25 mouse cellular contexts compared by ENCODE assay signal in genomic region chr5:108643674-108644073, GRCm38 (mm10). TPM values are rescaled to one million over a fixed set of nuclear protein-coding genes. Genes with fewer than 3 reads are reported as not detected.
DNase-seq lines count a peak whose midpoint lies in the region; ATAC-seq and TF ChIP-seq lines count a peak whose summit lies in the region.
"Had no signal": no experiment of that assay in that cellular context is flagged by ENCODE, and none has a peak within 500 bp of the region (broad histone marks: within the 10 kb centered on the region; RNA-seq: fewer than 3 reads in every experiment).

No protein-coding gene starts in this region.

- H3K9me3 ChIP-seq in lung, postnatal 0 days (ENCODE audit: low read length) = no peaks in the 10 kb centered on the region
- no peaks in the 10 kb centered on the region for H3K9me3 ChIP-seq in MEL (replicated peaks; ENCODE audit: insufficient read depth, low read length)
- H3K9me3 ChIP-seq: embryonic facial prominence, embryonic 12.5 days; embryonic facial prominence, embryonic 15.5 days; heart, embryonic 10.5 days; heart, embryonic 13.5 days; hindbrain, embryonic 12.5 days; hindbrain, embryonic 15.5 days had no signal

- H3K4me1 ChIP-seq in lung, postnatal 0 days (ENCODE audit: insufficient read depth, low read depth, low read length) = no peaks in the 10 kb centered on the region
- no peaks in the 10 kb centered on the region for H3K4me1 ChIP-seq in MEL (ENCODE audit: control insufficient read depth in 1 of 2, insufficient read depth in 2 of 2, low read length in 2 of 2)
- H3K4me1 ChIP-seq: embryonic facial prominence, embryonic 12.5 days; embryonic facial prominence, embryonic 15.5 days; hindbrain, embryonic 12.5 days; hindbrain, embryonic 15.5 days had no signal

- H3K27ac ChIP-seq in lung, postnatal 0 days (ENCODE audit: low read length) = no peak overlapping the region
- no peak overlapping the region for H3K27ac ChIP-seq in MEL (ENCODE audit: control insufficient read depth, low read depth, low read length)
- H3K27ac ChIP-seq: embryonic facial prominence, embryonic 12.5 days; embryonic facial prominence, embryonic 15.5 days; gastrocnemius, adult 2 months; heart, embryonic 10.5 days; heart, embryonic 13.5 days; hindbrain, embryonic 12.5 days; hindbrain, embryonic 15.5 days had no signal

- ATAC-seq in lung, postnatal 0 days = peak; percentile 66
- ATAC-seq in inflammation-experienced regulatory T-cells, adult 6 months = no peak
- ATAC-seq: forebrain, embryonic 14.5 days; forebrain, postnatal 0 days; Patski had no signal

- TF ChIP-seq CTCF in lung, postnatal 0 days (IDR thresholded peaks at IDR 0.05) = no peak
- no peak for TF ChIP-seq CTCF in MEL (IDR thresholded peaks at IDR 0.05 in 2 of 3, conservative IDR thresholded peaks at IDR 0.05 in 1 of 3; ENCODE audit: control insufficient read depth in 1 of 3, insufficient read depth in 1 of 3, low read depth in 2 of 3, low read length in 3 of 3, poor library complexity in 1 of 3, severe bottlenecking in 1 of 3)

- no peaks in the 10 kb centered on the region for H3K27me3 ChIP-seq in lung, postnatal 0 days (replicated peaks; ENCODE audit: insufficient read depth, low read length)
- H3K27me3 ChIP-seq in MEL (ENCODE audit: control insufficient read depth in 1 of 2, insufficient read depth in 2 of 2, low read length in 2 of 2) = no peaks in the 10 kb centered on the region
- H3K27me3 ChIP-seq: embryonic facial prominence, embryonic 12.5 days; embryonic facial prominence, embryonic 15.5 days; heart, embryonic 13.5 days; hindbrain, embryonic 12.5 days; hindbrain, embryonic 15.5 days; Patski had no signal

- TF ChIP-seq RAD21 in MEL (IDR thresholded peaks at IDR 0.05; ENCODE audit: low read depth, low read length) = no peak

- peak; percentile 69 for TF ChIP-seq EP300 in lung, postnatal 0 days (IDR thresholded peaks at IDR 0.05)
- TF ChIP-seq EP300 in MEL (IDR thresholded peaks at IDR 0.05; ENCODE audit: low read depth in 1 of 2, low read length in 2 of 2) = no peak

- no peaks in the 10 kb centered on the region for H3K36me3 ChIP-seq in lung, postnatal 0 days (ENCODE audit: insufficient read depth, low read length)
- peaks cover 0 to 3% of the 10 kb centered on the region in 2 experiments; a peak in 1 of 4 replicates for H3K36me3 ChIP-seq in MEL (ENCODE audit: control insufficient read depth in 1 of 2, insufficient read depth in 2 of 2, low read length in 2 of 2)

- H3K9ac ChIP-seq in lung, postnatal 0 days (replicated peaks; ENCODE audit: low read depth) = no peak overlapping the region
- H3K9ac ChIP-seq in MEL (ENCODE audit: control insufficient read depth, low read depth, low read length, poor library complexity, severe bottlenecking) = no peak overlapping the region
- H3K9ac ChIP-seq: embryonic facial prominence, embryonic 12.5 days; embryonic facial prominence, embryonic 15.5 days; forebrain, postnatal 0 days; heart, embryonic 13.5 days; hindbrain, embryonic 12.5 days; hindbrain, embryonic 15.5 days had no signal

- H3K4me2 ChIP-seq in lung, postnatal 0 days (replicated peaks; ENCODE audit: low read depth, low read length) = no peak overlapping the region
- H3K4me2 ChIP-seq: embryonic facial prominence, embryonic 12.5 days; embryonic facial prominence, embryonic 15.5 days; heart, embryonic 13.5 days; hindbrain, embryonic 12.5 days; hindbrain, embryonic 15.5 days had no signal

- H3K4me3 ChIP-seq in lung, postnatal 0 days (ENCODE audit: low read depth, low read length) = no peak overlapping the region
- no peak overlapping the region for H3K4me3 ChIP-seq in MEL (ENCODE audit: control insufficient read depth in 1 of 2, insufficient read depth in 1 of 2, low read depth in 2 of 2, low read length in 2 of 2)
- H3K4me3 ChIP-seq: embryonic facial prominence, embryonic 12.5 days; embryonic facial prominence, embryonic 15.5 days; gastrocnemius, adult 2 months; heart, embryonic 10.5 days; heart, embryonic 13.5 days; hindbrain, embryonic 12.5 days; hindbrain, embryonic 15.5 days had no signal

- no peaks in the 10 kb centered on the region for H3K79me2 ChIP-seq in MEL (ENCODE audit: control insufficient read depth, insufficient read depth, low read length, poor library complexity)

- DNase-seq in heart, adult 11 months = peak; percentile 10
- no peak for DNase-seq in heart, postnatal 36 days
- DNase-seq in lung, postnatal 0 days (ENCODE audit: low spot score) = peak; percentile 60
- no peak for DNase-seq in lung, postnatal 4 days
- no peak for DNase-seq in MEL (ENCODE audit: low read depth, low spot score)
- peak; percentile 44 for DNase-seq in yolk sac, embryonic 10.5 days (ENCODE audit: low spot score)
- DNase-seq: adrenal gland, postnatal 10 days; adrenal gland, postnatal 36 days; cerebellum, adult 18-20 months; cerebellum, adult 9-10 months; cerebellum, postnatal 25 days; forebrain, postnatal 0 days; gastrocnemius, adult 2 months; gastrocnemius, postnatal 14 days; heart, adult 18-20 months; heart, postnatal 14 days had no signal

- intact Hi-C loops in heart, postnatal 36 days (cut with DNase I) = no loop called here

- 63% methylated on average over 2 of the region's 2 CpGs for WGBS in lung, postnatal 0 days

- TF ChIP-seq POLR2A in MEL (IDR thresholded peaks at IDR 0.05; ENCODE audit: control insufficient read depth in 1 of 2, insufficient read depth in 1 of 2, low read depth in 1 of 2, low read length in 2 of 2, poor library complexity in 1 of 2) = no peak

TF ChIP-seq in MEL, 35 proteins besides CTCF, POLR2A, EP300 and RAD21:
- TF ChIP-seq GATA1 (IDR thresholded peaks at IDR 0.05; ENCODE audit: low read depth, low read length) = 0 out of 2 replicates have a peak, but pooled peaks have one; percentile 29
- peak; percentile 29; the same call in 1 of the 2 replicates for TF ChIP-seq ETS1 (IDR thresholded peaks at IDR 0.05; ENCODE audit: low read depth, low read length)
- no peak for TF ChIP-seq TBP (IDR thresholded peaks at IDR 0.05; ENCODE audit: low read depth, low read length)
TF ChIP-seq in MEL: peak in this region for 2.

RNA-seq across cellular contexts. Expression of gene Tmem175, which starts 14.1 kb away (rescaled TPM):
- 10 to 100 TPM in 1 of 2 experiments, 1 to 10 TPM in 1; 9.8 to 11.8 TPM for total RNA-seq in heart, postnatal 36 days (2021)
- 24.8 and 26.3 TPM in 2 replicates for polyA plus RNA-seq in lung, postnatal 0 days (2015; fragmentation: Nextera tagmentation; extraction: Ambion mirVana)
- total RNA-seq in MEL (2012; rRNA removed) = 19.3 and 22.1 TPM in 2 replicates
- polyA plus RNA-seq in MEL (2012; ENCODE audit: insufficient read depth in 1 of 2, insufficient read length in 2 of 2, low read depth in 1 of 2, low replicate concordance in 2 of 2, missing spikeins in 1 of 2) = 10 to 100 TPM in 1 of 2 experiments, not detected in 1; 39.2 TPM
- polyA plus RNA-seq in inflammation-experienced regulatory T-cells, adult 6 months (2017; shearing (Covaris generic)) = 10 to 100 TPM; 26.7 to 40.8 (median 39.5) TPM

RNA-seq across cellular contexts. Expression of gene Gak, which starts 14.1 kb away (rescaled TPM):
- 10 to 100 TPM; 22.2 to 22.5 TPM for total RNA-seq in heart, postnatal 36 days (2021)
- 36.8 and 39.9 TPM in 2 replicates for polyA plus RNA-seq in lung, postnatal 0 days (2015; fragmentation: Nextera tagmentation; extraction: Ambion mirVana)
- total RNA-seq in MEL (2012; rRNA removed) = 48.5 and 54.9 TPM in 2 replicates
- 10 to 100 TPM in 1 of 2 experiments, not detected in 1; 76.4 TPM for polyA plus RNA-seq in MEL (2012; ENCODE audit: insufficient read depth in 1 of 2, insufficient read length in 2 of 2, low read depth in 1 of 2, low replicate concordance in 2 of 2, missing spikeins in 1 of 2)
- polyA plus RNA-seq in inflammation-experienced regulatory T-cells, adult 6 months (2017; shearing (Covaris generic)) = 10 to 100 TPM; 59.8 to 74.7 (median 70.1) TPM

RNA-seq across cellular contexts. Expression of gene Idua, which starts 16.5 kb away (rescaled TPM):
- total RNA-seq in heart, postnatal 36 days (2021) = 10 to 100 TPM; 21.6 to 21.8 TPM
- polyA plus RNA-seq in lung, postnatal 0 days (2015; fragmentation: Nextera tagmentation; extraction: Ambion mirVana) = 7.1 and 8.2 TPM in 2 replicates
- 1.5 and 1.9 TPM in 2 replicates for total RNA-seq in MEL (2012; rRNA removed)
- 1 to 10 TPM in 1 of 2 experiments, not detected in 1; 9.5 TPM for polyA plus RNA-seq in MEL (2012; ENCODE audit: insufficient read depth in 1 of 2, insufficient read length in 2 of 2, low read depth in 1 of 2, low replicate concordance in 2 of 2, missing spikeins in 1 of 2)
- 10 to 100 TPM; 13.1 to 17.8 (median 13.5) TPM for polyA plus RNA-seq in inflammation-experienced regulatory T-cells, adult 6 months (2017; shearing (Covaris generic))

RNA-seq across cellular contexts. Expression of gene Dgkq, which starts 25.8 kb away (rescaled TPM):
- total RNA-seq in heart, postnatal 36 days (2021) = 1 to 10 TPM; 8.9 TPM
- 5.9 and 6.3 TPM in 2 replicates for polyA plus RNA-seq in lung, postnatal 0 days (2015; fragmentation: Nextera tagmentation; extraction: Ambion mirVana)
- 10.5 and 11.3 TPM in 2 replicates for total RNA-seq in MEL (2012; rRNA removed)
- 10 to 100 TPM in 1 of 2 experiments, not detected in 1; 11.3 TPM for polyA plus RNA-seq in MEL (2012; ENCODE audit: insufficient read depth in 1 of 2, insufficient read length in 2 of 2, low read depth in 1 of 2, low replicate concordance in 2 of 2, missing spikeins in 1 of 2)
- polyA plus RNA-seq in inflammation-experienced regulatory T-cells, adult 6 months (2017; shearing (Covaris generic)) = 1 to 10 TPM; 2.1 to 7.7 (median 4.7) TPM

RNA-seq across cellular contexts. Expression of gene Slc26a1, which starts 31.7 kb away (rescaled TPM):
- total RNA-seq in heart, postnatal 36 days (2021) = not detected
- 0.10 and 0.19 TPM in 2 replicates for polyA plus RNA-seq in lung, postnatal 0 days (2015; fragmentation: Nextera tagmentation; extraction: Ambion mirVana)
- total RNA-seq in MEL (2012; rRNA removed) = 31.2 and 33.9 TPM in 2 replicates
- 10 to 100 TPM in 1 of 2 experiments, not detected in 1; 29.6 TPM for polyA plus RNA-seq in MEL (2012; ENCODE audit: insufficient read depth in 1 of 2, insufficient read length in 2 of 2, low read depth in 1 of 2, low replicate concordance in 2 of 2, missing spikeins in 1 of 2)
- under 1 TPM in 2 of 3 experiments, not detected in 1; 0.16 to 0.78 TPM for polyA plus RNA-seq in inflammation-experienced regulatory T-cells, adult 6 months (2017; shearing (Covaris generic))
- total RNA-seq: gastrocnemius, adult 2 months; gastrocnemius, postnatal 14 days; heart, adult 18-20 months; heart, postnatal 14 days had no signal

Comparison
In these comparisons a context has a peak if more than half of its experiments do, and no peak if none do; other contexts are left out.
1. DNase-seq: peak in heart, adult 11 months (single experiment), lung, postnatal 0 days (single experiment) and yolk sac, embryonic 10.5 days (single experiment); none in heart, postnatal 36 days (0 of 2), lung, postnatal 4 days (0 of 2) and MEL (single experiment).